Mouse (Mus musculus) hindbrain, postnatal 0 days (tissue): ENCODE results near the gene Chrdl2. TPM values are rescaled to one million over a fixed set of nuclear protein-coding genes. Genes with fewer than 3 reads are reported as not detected.

Source experiments
- ATAC-seq: fragments of 200-750 bp; cut with Nextera tagmentation; 2 replicates; pipeline ENCODE4 v1.8.0; 2017; ENCODE audit warnings: mild to moderate bottlenecking, moderate TSS enrichment, moderate library complexity
- DNase-seq: peaks from one replicate; pipeline ENCODE4 v3.0.0-alpha.2; 2015; ENCODE audit warnings: low spot score
- H3K27ac ChIP-seq: fragments of 300-500 bp; sonication (generic); 2 replicates; pipeline ENCODE4 v1.5.1; 2014; ENCODE audit warnings: mild to moderate bottlenecking
- H3K27me3 ChIP-seq: fragments of 300-500 bp; sonication (generic); 2 replicates; pipeline ENCODE4 v1.6.1; 2014; ENCODE audit warnings: low read length, mixed read lengths; ENCODE audit not compliant: insufficient read depth
- H3K36me3 ChIP-seq: fragments of 300-500 bp; sonication (generic); 2 replicates; pipeline ENCODE4 v1.6.1; 2014; ENCODE audit warnings: low read length, mixed read lengths; ENCODE audit not compliant: insufficient read depth
- H3K4me1 ChIP-seq: fragments of 300-500 bp; sonication (generic); 2 replicates; pipeline ENCODE4 v1.6.1; 2014; ENCODE audit warnings: antibody characterized with exemption, low read length, mixed read lengths; ENCODE audit not compliant: insufficient read depth
- H3K4me2 ChIP-seq: fragments of 300-500 bp; sonication (generic); 2 replicates; pipeline ENCODE4 v1.6.1; 2014; ENCODE audit warnings: low read depth, mild to moderate bottlenecking, low read length, moderate library complexity, mixed read lengths
- H3K4me3 ChIP-seq: fragments of 300-500 bp; sonication (generic); 2 replicates; pipeline ENCODE4 v1.5.1; 2014; ENCODE audit warnings: low read length
- H3K9ac ChIP-seq: fragments of 300-500 bp; sonication (generic); replicated peaks from 2 replicates; pipeline ENCODE4 v1.6.1; 2014; ENCODE audit warnings: mild to moderate bottlenecking, low read length, moderate library complexity, mixed read lengths
- H3K9me3 ChIP-seq: fragments of 300-500 bp; sonication (generic); 2 replicates; pipeline ENCODE4 v1.6.1; 2016; ENCODE audit warnings: low read length, mixed read lengths
- CTCF ChIP-seq: IDR thresholded peaks from 2 replicates; pipeline ENCODE4 v1.5.1; 2016; ENCODE audit warnings: antibody characterized with exemption, control low read depth, low read depth
- WGBS: fragments of 180-500 bp; shearing (Covaris S2); extraction: QIAGEN DNeasy Blood & Tissue Kit; methylation state at CpG from one replicate; pipeline ENCODE4 v1.1.7; 2014; 5-methylcytosine and 5-hydroxymethylcytosine counted together
- polyA plus RNA-seq: library from polyadenylated mRNA; unstranded; fragments of >200 nt; fragmentation: Nextera tagmentation; extraction: Ambion mirVana; gene quantifications from 2 replicates; pipeline ENCODE4 v1.2.1, GENCODE M21; 2015
- total RNA-seq: library from RNA; depleted of rRNA; stranded (reverse); fragments of >200 nt; gene quantifications from 2 replicates; pipeline ENCODE4 v1.2.3, GENCODE M21; 2014

The Chrdl2 gene
- total and polyA plus RNA-seq, 2 experiments from 2014 or later: 1.8 to 2.2 TPM

DNA sequence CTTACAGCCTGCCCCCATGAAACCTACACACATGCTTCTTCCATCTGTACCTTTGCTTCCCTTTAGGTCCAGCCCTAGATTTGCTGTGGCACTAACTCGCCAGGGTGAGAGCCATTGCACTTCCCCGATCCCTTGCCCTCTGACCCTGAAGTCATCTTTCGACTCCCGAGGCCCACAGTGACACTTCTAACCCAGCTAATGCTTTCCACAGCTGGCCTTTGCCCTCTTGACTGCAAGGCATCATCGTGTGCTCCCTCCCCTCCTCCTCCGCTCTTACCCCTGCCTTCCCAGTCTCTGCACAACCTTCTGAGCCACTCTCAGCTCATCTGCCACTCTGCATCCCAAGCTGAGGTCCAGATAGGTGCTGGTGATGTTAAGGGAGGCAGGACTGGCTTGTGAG is 6.5 kb downstream of the Chrdl2 start:
- DNase-seq: no peak
- Histone ChIP-seq H3K27me3 (peaks cover 13% of the 10 kb centered on the region), H3K27ac (peak overlapping the region; percentile 41; the same call in 1 of the 2 replicates), H3K4me3 (no peak overlapping the region), H3K36me3 (no peaks in the 10 kb centered on the region), H3K9me3 (no peaks in the 10 kb centered on the region), H3K4me2 (no peak overlapping the region), H3K9ac (no peak overlapping the region), H3K4me1 (peaks cover 7% of the 10 kb centered on the region; the same call in 1 of the 2 replicates)
- TF ChIP-seq CTCF: no peak
- no peak for ATAC-seq
- 30% methylated on average over 6 of the region's 6 CpGs for WGBS

DNA sequence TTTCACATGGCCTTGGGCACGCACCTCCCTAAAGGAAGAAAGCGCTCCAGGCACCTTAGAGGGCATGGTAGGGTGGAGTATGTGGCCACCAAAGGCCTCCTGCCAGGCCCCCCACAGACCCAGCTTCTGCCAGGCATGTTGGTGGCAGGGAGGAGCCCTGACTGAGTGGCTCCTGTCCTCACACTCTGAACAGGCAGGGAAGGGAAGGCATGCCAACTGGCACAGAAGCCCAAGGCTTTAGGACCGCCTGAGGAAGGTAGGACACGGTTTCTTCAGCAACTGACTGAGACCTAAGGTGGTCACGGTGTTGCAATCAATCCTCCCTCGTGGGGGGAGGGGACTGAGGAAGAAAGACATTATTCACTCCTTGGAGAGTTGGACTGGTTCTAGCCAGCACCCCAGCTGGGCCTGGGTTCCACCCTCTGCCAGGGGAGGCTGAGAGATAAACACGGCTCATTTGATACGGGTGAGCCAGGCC is 8.2 kb downstream of the Chrdl2 start:
- peak; percentile 20 for DNase-seq
- WGBS: 37% methylated on average over 8 of the region's 8 CpGs

DNA sequence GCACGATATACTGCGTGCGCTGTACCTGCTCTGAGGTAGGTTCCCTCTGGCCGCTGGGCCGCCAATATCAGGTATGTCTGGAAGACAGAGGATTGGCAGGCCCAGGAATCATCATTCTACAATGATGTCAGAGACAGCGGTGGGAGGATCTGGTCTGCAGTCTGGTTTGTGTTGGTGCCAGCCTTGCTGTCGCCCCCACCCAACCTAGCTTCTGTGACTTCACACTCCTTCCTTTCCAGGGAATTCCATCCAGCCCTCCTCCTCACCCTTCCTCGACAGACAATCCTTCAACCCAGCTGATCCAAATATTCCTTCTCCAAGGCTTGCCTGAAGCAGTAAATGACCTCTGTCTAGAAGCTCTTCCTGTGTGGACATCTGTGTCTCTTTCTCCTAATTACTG is 11.1 kb downstream of the Chrdl2 start:
- H3K9ac ChIP-seq: no peak overlapping the region
- no peak for TF ChIP-seq CTCF
- no peaks in the 10 kb centered on the region for H3K36me3 ChIP-seq
- no peaks in the 10 kb centered on the region for H3K9me3 ChIP-seq
- no peaks in the 10 kb centered on the region for H3K27me3 ChIP-seq
- 90% methylated on average over 8 of the region's 8 CpGs for WGBS
- no peak overlapping the region for H3K4me3 ChIP-seq
- no peak for DNase-seq
- H3K27ac ChIP-seq: no peak overlapping the region
- ATAC-seq: no peak
- peaks cover 7% of the 10 kb centered on the region; the same call in 1 of the 2 replicates for H3K4me1 ChIP-seq
- H3K4me2 ChIP-seq: no peak overlapping the region

More for the DNA sequence above, 8.2 kb downstream of the Chrdl2 start:
- ATAC-seq: no peak
- no peak overlapping the region for H3K4me2 ChIP-seq
- H3K27me3 ChIP-seq: 0 out of 2 replicates have a peak, but pooled peaks cover 1% of the 10 kb centered on the region
- H3K9ac ChIP-seq: no peak overlapping the region
- H3K9me3 ChIP-seq: no peaks in the 10 kb centered on the region
- no peak for TF ChIP-seq CTCF
- no peak overlapping the region for H3K27ac ChIP-seq
- peaks cover 7% of the 10 kb centered on the region; the same call in 1 of the 2 replicates for H3K4me1 ChIP-seq
- H3K4me3 ChIP-seq: no peak overlapping the region
- no peaks in the 10 kb centered on the region for H3K36me3 ChIP-seq

DNA sequence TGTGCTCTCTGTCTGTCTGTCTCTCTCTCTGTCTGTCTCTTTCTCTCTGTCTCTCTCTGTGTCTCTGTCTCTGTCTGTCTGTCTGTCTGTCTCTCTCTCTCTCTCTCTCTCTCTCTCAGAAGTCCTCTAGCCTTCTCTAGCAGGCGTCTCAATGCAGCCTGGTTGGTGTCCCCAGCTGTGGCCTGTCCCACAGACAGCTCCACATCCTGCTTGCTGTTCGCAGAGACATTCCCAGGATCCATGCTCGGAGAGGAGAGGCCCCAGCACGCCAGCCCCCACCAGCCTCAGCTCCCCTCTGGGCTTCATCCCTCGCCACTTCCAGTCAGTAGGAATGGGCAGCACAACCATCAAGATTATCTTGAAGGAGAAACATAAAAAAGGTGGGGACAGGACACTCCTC is 21.4 kb downstream of the Chrdl2 start:
- WGBS: 72% methylated on average over 5 of the region's 5 CpGs
- Histone ChIP-seq H3K4me1 (no peaks in the 10 kb centered on the region), H3K4me3 (no peak overlapping the region), H3K36me3 (no peaks in the 10 kb centered on the region), H3K4me2 (no peak overlapping the region), H3K9ac (no peak overlapping the region), H3K9me3 (no peaks in the 10 kb centered on the region), H3K27ac (no peak overlapping the region), H3K27me3 (no peaks in the 10 kb centered on the region)
- no peak for ATAC-seq
- DNase-seq: no peak
- no peak for TF ChIP-seq CTCF

DNA sequence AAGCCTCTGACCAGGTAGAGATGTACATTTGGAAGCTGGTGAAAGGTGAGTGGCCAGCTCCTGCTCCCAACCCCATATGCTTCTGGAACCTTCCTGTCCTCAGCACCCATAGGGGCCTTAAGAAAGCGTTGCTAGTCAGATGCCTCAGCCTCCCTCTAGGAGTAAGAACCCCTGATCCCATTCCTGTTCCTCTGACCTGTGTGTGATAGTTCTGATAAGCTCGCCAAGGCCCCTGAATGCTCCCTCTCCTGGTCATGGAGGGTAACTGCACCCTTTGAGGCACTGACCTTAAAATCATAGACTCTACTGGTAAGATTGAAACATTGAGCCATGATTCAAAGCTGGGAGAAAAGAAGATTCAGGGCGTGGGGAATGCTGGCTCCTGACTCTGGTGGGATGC is 23.3 kb downstream of the Chrdl2 start:
- Histone ChIP-seq H3K27me3 (no peaks in the 10 kb centered on the region), H3K27ac (no peak overlapping the region), H3K4me1 (no peaks in the 10 kb centered on the region), H3K9me3 (no peaks in the 10 kb centered on the region), H3K4me2 (no peak overlapping the region), H3K9ac (no peak overlapping the region), H3K4me3 (no peak overlapping the region), H3K36me3 (no peaks in the 10 kb centered on the region)
- no peak for ATAC-seq
- peak; percentile 87 for TF ChIP-seq CTCF
- WGBS: 40% methylated on average over 3 of the region's 3 CpGs
- DNase-seq: peak; percentile 62

DNA sequence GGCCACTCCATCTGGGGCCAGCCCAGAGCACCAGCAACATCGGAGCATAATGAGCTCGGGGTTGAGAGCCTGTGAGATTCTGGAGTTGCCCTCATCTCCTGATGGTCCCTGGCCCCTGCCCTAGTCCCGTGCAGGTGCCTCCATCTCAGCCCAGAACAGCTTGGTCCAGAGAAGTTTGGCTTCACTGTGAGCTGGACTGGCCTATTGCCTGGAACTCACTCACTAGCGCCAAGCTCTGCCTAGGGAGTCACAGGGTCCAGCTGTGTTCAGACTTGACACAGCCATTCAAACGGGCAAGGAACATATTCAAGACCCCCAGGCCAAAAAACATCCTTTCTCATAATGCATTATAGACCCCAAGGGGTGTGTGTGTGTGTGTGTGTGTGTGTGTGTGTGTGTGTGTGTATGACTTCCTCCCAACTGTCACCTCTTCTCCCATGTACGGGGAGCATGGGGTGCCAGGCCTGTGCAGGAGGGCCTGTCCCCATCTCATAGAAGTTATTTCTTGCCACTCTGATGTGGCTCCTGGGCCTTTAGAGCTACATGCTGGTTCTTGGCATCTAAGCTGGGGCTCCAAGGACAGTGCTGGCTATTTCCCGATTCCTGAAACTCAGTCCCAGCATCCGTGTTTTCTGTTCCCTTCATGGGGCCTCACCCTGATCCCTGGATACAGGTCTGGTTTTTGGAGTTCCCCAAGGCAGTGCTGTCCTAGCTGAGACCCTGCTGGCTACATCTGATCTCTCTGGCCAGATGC is 25.2 kb downstream of the Chrdl2 start:
- Histone ChIP-seq H3K27ac (no peak overlapping the region), H3K4me2 (no peak overlapping the region), H3K4me1 (peaks cover 8% of the 10 kb centered on the region; the same call in 1 of the 2 replicates), H3K27me3 (no peaks in the 10 kb centered on the region), H3K4me3 (no peak overlapping the region), H3K9ac (no peak overlapping the region), H3K36me3 (no peaks in the 10 kb centered on the region), H3K9me3 (no peaks in the 10 kb centered on the region)
- no peak for TF ChIP-seq CTCF
- 65% methylated on average over 8 of the region's 8 CpGs for WGBS
- ATAC-seq (peak; percentile 44; the same call in 1 of the 2 replicates), DNase-seq (peak; percentile 39)

DNA sequence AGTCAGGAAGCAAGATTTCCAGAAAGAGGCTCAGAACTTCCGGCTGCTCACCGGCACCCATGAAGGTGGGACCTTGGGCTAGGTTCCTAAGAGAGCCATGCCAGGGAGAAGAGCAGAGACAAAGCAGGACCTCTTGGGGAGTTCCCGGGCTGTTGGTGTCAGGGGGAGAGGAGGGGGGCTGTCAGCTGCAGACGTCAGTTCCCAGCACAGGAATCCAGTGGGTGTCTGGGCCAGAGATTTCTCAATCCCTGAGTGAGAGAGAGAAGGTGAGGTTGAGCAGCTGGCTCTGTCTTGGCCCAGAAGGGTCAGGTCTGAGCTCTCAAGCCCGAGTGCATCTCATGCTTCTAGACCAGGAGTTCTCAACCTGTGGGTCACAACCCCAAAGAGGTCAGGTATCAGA is 27.7 kb downstream of the Chrdl2 start:
- no peak overlapping the region for H3K27ac ChIP-seq
- H3K4me1 ChIP-seq: peaks cover 8% of the 10 kb centered on the region; the same call in 1 of the 2 replicates
- no peaks in the 10 kb centered on the region for H3K9me3 ChIP-seq
- H3K9ac ChIP-seq: no peak overlapping the region
- no peaks in the 10 kb centered on the region for H3K36me3 ChIP-seq
- no peak overlapping the region for H3K4me2 ChIP-seq
- WGBS: 63% methylated on average over 5 of the region's 5 CpGs
- DNase-seq (no peak), ATAC-seq (no peak)
- TF ChIP-seq CTCF: no peak
- H3K4me3 ChIP-seq: no peak overlapping the region
- H3K27me3 ChIP-seq: no peaks in the 10 kb centered on the region
